Mouse (Mus musculus): ENCODE measurements around the gene Mvb12b. TPM values are rescaled to one million over a fixed set of nuclear protein-coding genes. Genes with fewer than 3 reads are reported as not detected.

The Mvb12b gene
- polyA plus RNA-seq, 1 experiment, result 26.2 TPM

DNA sequence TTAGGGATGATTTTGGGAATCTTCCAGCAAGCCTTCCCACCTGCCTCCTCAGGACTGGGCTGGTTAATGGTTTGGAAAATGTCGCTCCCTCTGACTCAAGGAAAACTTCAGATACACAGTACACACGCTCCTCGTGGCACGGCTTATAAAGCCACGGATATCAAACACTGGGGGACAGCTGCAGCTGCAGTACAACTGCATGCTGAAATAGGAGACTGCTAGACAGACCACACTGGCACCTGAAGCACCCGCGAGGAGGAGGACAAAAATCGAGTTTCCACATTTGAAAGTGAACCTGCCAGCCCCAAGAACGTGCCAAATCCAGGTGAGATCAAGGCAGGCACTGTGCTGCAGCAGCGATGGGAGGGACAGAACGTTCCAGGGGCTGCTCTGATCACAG is 82.1 kb downstream of the Mvb12b start:
- Histone ChIP-seq H3K4me3 (ENCODE audit: insufficient read depth, low read length) (no peak overlapping the region), H3K4me1 (ENCODE audit: control insufficient read depth, insufficient read depth, low read length) (no peaks in the 10 kb centered on the region), H3K27ac (ENCODE audit: insufficient read depth, low read length) (no peak overlapping the region)
- TF ChIP-seq CTCF (IDR thresholded peaks at IDR 0.05; ENCODE audit: borderline replicate concordance, insufficient read depth, low read length) (no peak), POLR2A (IDR thresholded peaks at IDR 0.05; ENCODE audit: low read depth, low read length) (no peak)

DNA sequence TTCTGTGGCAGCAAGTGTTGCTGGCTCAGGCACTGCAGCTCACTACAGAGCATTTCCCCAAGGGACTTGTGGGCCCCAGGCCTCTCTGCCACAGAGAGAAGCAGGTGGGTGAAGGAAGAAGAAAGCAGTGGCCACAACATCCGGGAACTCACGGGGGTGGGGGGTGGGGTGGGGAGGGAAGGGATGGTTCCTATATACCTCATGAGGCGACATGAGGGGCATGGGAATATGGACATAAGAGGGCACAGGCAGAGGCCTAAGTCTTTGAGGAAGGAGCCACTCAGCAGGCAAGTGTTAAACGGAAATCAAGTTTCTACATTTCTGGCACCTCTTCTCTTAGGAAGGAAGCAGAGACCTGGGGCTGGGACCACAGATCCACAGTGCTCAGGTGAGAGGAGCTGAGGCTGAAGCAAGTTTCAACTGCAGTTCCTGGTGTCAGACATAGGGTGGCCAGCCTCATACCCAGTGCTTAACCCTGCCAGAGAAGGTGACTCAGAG is 84.0 kb downstream of the Mvb12b start:
- Histone ChIP-seq H3K4me3 (ENCODE audit: insufficient read depth, low read length) (no peak overlapping the region), H3K4me1 (ENCODE audit: control insufficient read depth, insufficient read depth, low read length) (no peaks in the 10 kb centered on the region), H3K27ac (ENCODE audit: insufficient read depth, low read length) (no peak overlapping the region)
- TF ChIP-seq POLR2A (IDR thresholded peaks at IDR 0.05; ENCODE audit: low read depth, low read length), result no peak
- TF ChIP-seq CTCF (IDR thresholded peaks at IDR 0.05; ENCODE audit: borderline replicate concordance, insufficient read depth, low read length), result no peak

- TF ChIP-seq CTCF (IDR thresholded peaks at IDR 0.05; ENCODE audit: borderline replicate concordance, insufficient read depth, low read length) (no peak), POLR2A (IDR thresholded peaks at IDR 0.05; ENCODE audit: low read depth, low read length) (no peak)
- no peak overlapping the region for H3K4me3 ChIP-seq (ENCODE audit: insufficient read depth, low read length)
- H3K4me1 ChIP-seq (ENCODE audit: control insufficient read depth, insufficient read depth, low read length), result no peaks in the 10 kb centered on the region
- H3K27ac ChIP-seq (ENCODE audit: insufficient read depth, low read length), result no peak overlapping the region
Measured at GRCm38 (mm10) chr2:33803083-33803615, 84.6 kb downstream of the Mvb12b start.

DNA sequence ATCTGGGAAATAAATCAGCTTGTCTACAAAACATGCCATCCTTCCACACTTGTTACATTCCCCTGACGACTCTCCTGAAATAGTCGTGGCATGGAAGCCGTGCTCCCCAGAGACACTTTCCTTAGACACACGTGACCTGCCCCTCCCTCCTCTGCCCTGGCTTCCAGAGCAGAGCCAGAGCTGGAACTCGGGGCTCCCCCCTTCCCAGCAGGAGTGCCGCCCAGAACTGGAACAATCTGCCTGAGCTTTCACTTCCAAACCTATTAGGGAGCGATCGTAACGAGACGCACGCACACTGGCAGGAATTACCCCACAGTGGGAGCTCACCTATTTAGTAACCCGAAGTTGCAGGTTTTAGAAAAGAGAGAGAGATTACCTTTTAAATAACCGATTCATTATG is 86.0 kb downstream of the Mvb12b start:
- Histone ChIP-seq H3K27ac (ENCODE audit: insufficient read depth, low read length) (no peak overlapping the region), H3K4me3 (ENCODE audit: insufficient read depth, low read length) (no peak overlapping the region), H3K4me1 (ENCODE audit: control insufficient read depth, insufficient read depth, low read length) (no peaks in the 10 kb centered on the region)
- no peak for TF ChIP-seq POLR2A (IDR thresholded peaks at IDR 0.05; ENCODE audit: low read depth, low read length)

DNA sequence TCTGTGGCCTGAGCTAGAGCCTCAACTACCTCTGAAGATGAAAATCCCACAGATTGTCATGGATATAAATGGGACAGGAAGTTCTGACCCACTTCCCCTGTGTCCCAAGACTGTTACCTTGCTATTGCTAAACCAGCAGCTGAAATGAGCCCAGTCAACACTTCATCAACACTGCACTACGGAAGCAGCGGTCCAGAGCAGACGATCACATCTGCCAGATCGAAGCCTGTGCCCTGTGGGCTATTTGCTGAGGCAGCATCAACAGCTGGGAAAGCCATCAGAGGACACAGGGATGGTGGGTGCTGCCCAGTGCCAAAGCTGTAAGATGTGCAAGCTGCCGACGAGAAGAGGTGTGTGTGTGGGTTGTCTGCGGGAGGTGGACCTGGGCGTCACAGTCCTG is 86.4 kb downstream of the Mvb12b start:
- no peaks in the 10 kb centered on the region for H3K4me1 ChIP-seq (ENCODE audit: control insufficient read depth, insufficient read depth, low read length)
- H3K27ac ChIP-seq (ENCODE audit: insufficient read depth, low read length), result no peak overlapping the region
- TF ChIP-seq POLR2A (IDR thresholded peaks at IDR 0.05; ENCODE audit: low read depth, low read length) (no peak), CTCF (IDR thresholded peaks at IDR 0.05; ENCODE audit: borderline replicate concordance, insufficient read depth, low read length) (no peak)
- H3K4me3 ChIP-seq (ENCODE audit: insufficient read depth, low read length), result no peak overlapping the region

- Histone ChIP-seq H3K27ac (ENCODE audit: insufficient read depth, low read length) (no peak overlapping the region), H3K4me1 (ENCODE audit: control insufficient read depth, insufficient read depth, low read length) (no peaks in the 10 kb centered on the region), H3K4me3 (ENCODE audit: insufficient read depth, low read length) (no peak overlapping the region)
- TF ChIP-seq CTCF (IDR thresholded peaks at IDR 0.05; ENCODE audit: borderline replicate concordance, insufficient read depth, low read length), result no peak
- no peak for TF ChIP-seq POLR2A (IDR thresholded peaks at IDR 0.05; ENCODE audit: low read depth, low read length)
Measured at GRCm38 (mm10) chr2:33800221-33800620, 87.5 kb downstream of the Mvb12b start.

DNA sequence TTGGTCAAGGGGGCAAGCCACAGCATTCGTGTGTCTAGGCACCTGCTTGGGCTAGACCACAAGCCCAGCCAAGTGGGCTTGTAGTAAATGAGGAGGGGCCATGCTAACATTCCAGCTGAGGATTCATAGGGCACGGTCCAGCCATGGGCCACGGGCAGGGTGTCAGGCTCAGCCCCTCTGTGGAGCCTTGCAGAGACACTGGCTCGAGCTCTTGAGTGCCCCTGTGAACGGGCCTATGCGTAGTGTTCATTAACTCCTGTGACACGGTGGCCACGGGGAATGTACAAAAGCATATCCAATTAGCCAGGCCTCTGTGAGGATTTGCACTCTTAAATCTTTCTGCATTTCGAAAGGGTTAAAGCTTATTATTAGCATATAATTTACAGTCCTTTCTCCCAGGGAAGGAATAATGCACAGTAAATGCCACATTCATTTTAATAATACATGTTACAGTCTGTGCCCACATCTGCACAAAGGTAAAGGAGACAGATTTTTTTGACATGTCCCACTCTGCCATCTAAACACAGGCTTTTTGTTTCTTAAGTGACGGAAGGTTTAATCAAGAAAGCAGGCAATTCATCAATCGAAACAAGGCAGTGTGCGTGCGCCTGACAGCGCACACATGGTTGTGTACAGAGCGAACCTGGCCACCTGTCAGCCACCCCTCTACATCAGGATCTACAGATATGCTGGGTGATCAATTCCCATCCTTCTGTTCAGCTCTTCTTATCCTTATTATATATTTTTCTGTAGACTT is 91.9 kb downstream of the Mvb12b start:
- TF ChIP-seq CTCF (IDR thresholded peaks at IDR 0.05; ENCODE audit: borderline replicate concordance, insufficient read depth, low read length) (no peak), POLR2A (IDR thresholded peaks at IDR 0.05; ENCODE audit: low read depth, low read length) (no peak)
- Histone ChIP-seq H3K4me1 (ENCODE audit: control insufficient read depth, insufficient read depth, low read length) (no peaks in the 10 kb centered on the region), H3K4me3 (ENCODE audit: insufficient read depth, low read length) (no peak overlapping the region), H3K27ac (ENCODE audit: insufficient read depth, low read length) (no peak overlapping the region)

- Histone ChIP-seq H3K27ac (ENCODE audit: insufficient read depth, low read length) (no peak overlapping the region), H3K4me3 (ENCODE audit: insufficient read depth, low read length) (no peak overlapping the region), H3K4me1 (ENCODE audit: control insufficient read depth, insufficient read depth, low read length) (no peaks in the 10 kb centered on the region)
- no peak for TF ChIP-seq CTCF (IDR thresholded peaks at IDR 0.05; ENCODE audit: borderline replicate concordance, insufficient read depth, low read length)
Measured at GRCm38 (mm10) chr2:33795001-33795580, 92.7 kb downstream of the Mvb12b start.

- TF ChIP-seq POLR2A (IDR thresholded peaks at IDR 0.05; ENCODE audit: low read depth, low read length), result no peak
- TF ChIP-seq CTCF (IDR thresholded peaks at IDR 0.05; ENCODE audit: borderline replicate concordance, insufficient read depth, low read length), result no peak
- Histone ChIP-seq H3K27ac (ENCODE audit: insufficient read depth, low read length) (no peak overlapping the region), H3K4me1 (ENCODE audit: control insufficient read depth, insufficient read depth, low read length) (no peaks in the 10 kb centered on the region), H3K4me3 (ENCODE audit: insufficient read depth, low read length) (no peak overlapping the region)
Measured at GRCm38 (mm10) chr2:33794483-33794882, 93.3 kb downstream of the Mvb12b start.

DNA sequence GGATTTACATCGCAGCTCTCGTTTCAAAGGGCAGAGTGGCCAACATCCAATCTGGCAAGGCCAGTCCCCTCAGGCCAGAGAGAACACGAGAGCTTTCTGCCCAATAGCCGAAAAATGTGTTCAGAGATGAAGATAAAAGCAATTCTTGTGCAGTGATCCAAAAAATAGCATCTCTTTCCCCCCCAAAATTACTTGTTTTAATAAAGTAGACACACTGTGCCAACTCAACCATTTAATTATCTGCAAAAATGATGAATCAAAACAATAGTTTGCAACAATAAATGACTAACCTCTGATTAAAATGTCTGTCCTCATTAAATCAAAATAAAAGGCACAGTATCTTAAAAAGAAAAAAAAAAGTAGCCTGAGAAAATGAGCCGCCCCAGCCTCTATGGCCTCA is 97.4 kb downstream of the Mvb12b start:
- TF ChIP-seq CTCF (IDR thresholded peaks at IDR 0.05; ENCODE audit: borderline replicate concordance, insufficient read depth, low read length) (no peak), POLR2A (IDR thresholded peaks at IDR 0.05; ENCODE audit: low read depth, low read length) (no peak)
- H3K4me3 ChIP-seq (ENCODE audit: insufficient read depth, low read length), result no peak overlapping the region
- no peak overlapping the region for H3K27ac ChIP-seq (ENCODE audit: insufficient read depth, low read length)
- H3K4me1 ChIP-seq (ENCODE audit: control insufficient read depth, insufficient read depth, low read length), result peaks cover 5% of the 10 kb centered on the region
